ENCODE assay signal across 8 mouse cellular contexts in genomic region chr6:115609121-115609520, GRCm38 (mm10). TPM values are rescaled to one million over a fixed set of nuclear protein-coding genes. Genes with fewer than 3 reads are reported as not detected.
DNase-seq lines count a peak whose midpoint lies in the region; ATAC-seq and TF ChIP-seq lines count a peak whose summit lies in the region.

No protein-coding gene starts in this region.

- H3K9ac ChIP-seq in kidney, embryonic 14.5 days (ENCODE audit: low read depth, low read length): no peak overlapping the region
- H3K9ac ChIP-seq in hindbrain, embryonic 13.5 days: no peak overlapping the region

- DNase-seq in kidney, adult 2 months: no peak
- DNase-seq in brain, embryonic 14.5 days (ENCODE audit: low read depth): peak; percentile 55
- DNase-seq in left cerebral cortex, adult 8-10 months (ENCODE audit: low spot score in 2 of 2): no peak
- no peak for DNase-seq in ovary, postnatal 14 days (ENCODE audit: low spot score)

- no peak overlapping the region for H3K4me3 ChIP-seq in kidney, adult 2 months (ENCODE audit: insufficient read depth, low read depth, low read length)
- no peak overlapping the region for H3K4me3 ChIP-seq in kidney, embryonic 14.5 days (ENCODE audit: low read length)
- no peak overlapping the region for H3K4me3 ChIP-seq in E14TG2a.4 (replicated peaks; ENCODE audit: low read length)
- H3K4me3 ChIP-seq in hindbrain, embryonic 13.5 days: no peak overlapping the region

- H3K9me3 ChIP-seq in kidney, embryonic 14.5 days (ENCODE audit: control insufficient read depth, low read length): no peaks in the 10 kb centered on the region
- H3K9me3 ChIP-seq in E14TG2a.4 (ENCODE audit: low read length): peaks cover 2% of the 10 kb centered on the region; the same call in 1 of the 2 replicates
- no peaks in the 10 kb centered on the region for H3K9me3 ChIP-seq in hindbrain, embryonic 13.5 days

- TF ChIP-seq POLR2A in kidney, adult 2 months (IDR thresholded peaks at IDR 0.05; ENCODE audit: low read depth, low read length): no peak
- TF ChIP-seq POLR2A in brain, embryonic 14.5 days (IDR thresholded peaks at IDR 0.05; ENCODE audit: borderline replicate concordance, extremely low read depth, insufficient read depth, insufficient read length, poor library complexity, severe bottlenecking): no peak

- H3K4me2 ChIP-seq in kidney, embryonic 14.5 days (replicated peaks; ENCODE audit: low read depth, low read length): no peak overlapping the region
- no peak overlapping the region for H3K4me2 ChIP-seq in hindbrain, embryonic 13.5 days

- no peak overlapping the region for H3K27ac ChIP-seq in kidney, adult 2 months (ENCODE audit: insufficient read depth, low read depth, low read length)
- H3K27ac ChIP-seq in kidney, embryonic 14.5 days (ENCODE audit: low read depth, low read length): no peak overlapping the region
- H3K27ac ChIP-seq in hindbrain, embryonic 13.5 days: no peak overlapping the region

- no peaks in the 10 kb centered on the region for H3K4me1 ChIP-seq in kidney, adult 2 months (ENCODE audit: control insufficient read depth, insufficient read depth, low read length)
- no peaks in the 10 kb centered on the region for H3K4me1 ChIP-seq in kidney, embryonic 14.5 days (ENCODE audit: control insufficient read depth, insufficient read depth, low read length)
- H3K4me1 ChIP-seq in E14TG2a.4 (replicated peaks; ENCODE audit: low read depth, low read length): 0 out of 2 replicates have a peak, but pooled peaks cover 5% of the 10 kb centered on the region
- H3K4me1 ChIP-seq in hindbrain, embryonic 13.5 days (replicated peaks): peaks cover 12% of the 10 kb centered on the region

- no peaks in the 10 kb centered on the region for H3K27me3 ChIP-seq in kidney, adult 2 months (replicated peaks; ENCODE audit: control insufficient read depth, insufficient read depth, low read length)
- no peaks in the 10 kb centered on the region for H3K27me3 ChIP-seq in kidney, embryonic 14.5 days (ENCODE audit: control insufficient read depth, insufficient read depth, low read length)
- H3K27me3 ChIP-seq in E14TG2a.4 (ENCODE audit: insufficient read depth, low read length): no peaks in the 10 kb centered on the region
- no peaks in the 10 kb centered on the region for H3K27me3 ChIP-seq in hindbrain, embryonic 13.5 days

- no peaks in the 10 kb centered on the region; the same call in 1 of the 2 replicates for H3K36me3 ChIP-seq in kidney, adult 2 months (ENCODE audit: control insufficient read depth, insufficient read depth, low read length)
- peaks cover 44% of the 10 kb centered on the region for H3K36me3 ChIP-seq in kidney, embryonic 14.5 days (ENCODE audit: control insufficient read depth, insufficient read depth, low read length)
- peaks cover 77% of the 10 kb centered on the region for H3K36me3 ChIP-seq in E14TG2a.4 (ENCODE audit: insufficient read depth, low read length)
- H3K36me3 ChIP-seq in hindbrain, embryonic 13.5 days: peaks cover 56% of the 10 kb centered on the region

- WGBS in kidney, adult 2 months: 80% methylated on average over 3 of the region's 3 CpGs
- 79% methylated on average over 3 of the region's 3 CpGs for WGBS in kidney, embryonic 14.5 days
- 65% methylated on average over 3 of the region's 3 CpGs for WGBS in hindbrain, embryonic 13.5 days

- TF ChIP-seq CTCF in kidney, adult 2 months (conservative IDR thresholded peaks at IDR 0.05; ENCODE audit: insufficient read depth, insufficient read length, low read depth, low read length): peak; percentile 51
- peak; percentile 49 for TF ChIP-seq CTCF in E14TG2a.4 (conservative IDR thresholded peaks at IDR 0.05; ENCODE audit: low read length)
- TF ChIP-seq CTCF in brain, embryonic 14.5 days (IDR thresholded peaks at IDR 0.05; ENCODE audit: borderline replicate concordance, extremely low read depth, insufficient read depth, insufficient read length): peak; percentile 54; the same call in 1 of the 2 replicates

- no peak for ATAC-seq in kidney, embryonic 14.5 days (ENCODE audit: low FRiP score, low TSS enrichment)
- ATAC-seq in megakaryocyte-erythroid progenitor cell, adult 5-6 weeks (replicated peaks; ENCODE audit: low FRiP score, low TSS enrichment, poor library complexity, severe bottlenecking): peak; percentile 76
- ATAC-seq in hindbrain, embryonic 13.5 days (ENCODE audit: low FRiP score): no peak

RNA-seq across cellular contexts. Expression of gene Mkrn2, which starts 7.4 kb away (rescaled TPM):
- polyA plus RNA-seq in kidney, adult 2 months (2012; rRNA removed): 47.2 and 68.0 TPM in 2 replicates
- polyA plus RNA-seq in kidney, embryonic 14.5 days (2014; fragmentation: Nextera tagmentation; extraction: Ambion mirVana): 18.7 and 33.4 TPM in 2 replicates
- 32.6 and 44.7 TPM in 2 replicates for polyA plus RNA-seq in brain, embryonic 14.5 days (2012; rRNA removed)
- total RNA-seq in megakaryocyte-erythroid progenitor cell, adult 5-6 weeks (2014; fragmentation: Nextera tagmentation): 5.5 and 17.0 TPM in 2 replicates
- total RNA-seq in megakaryocyte-erythroid progenitor cell, adult 5-6 weeks (2017): 14.7 and 26.0 TPM in 2 replicates
- 10 to 100 TPM; 31.4 to 40.9 (median 38.4) TPM for total RNA-seq in left cerebral cortex, adult 8-10 months (2022)
- polyA plus RNA-seq in hindbrain, embryonic 13.5 days (2015; fragmentation: Nextera tagmentation; extraction: Ambion mirVana): 30.2 and 36.7 TPM in 2 replicates

RNA-seq across cellular contexts. Expression of gene Mkrn2os, which starts 16.7 kb away (rescaled TPM):
- 15.4 and 16.8 TPM in 2 replicates for polyA plus RNA-seq in kidney, adult 2 months (2012; rRNA removed)
- polyA plus RNA-seq in kidney, embryonic 14.5 days (2014; fragmentation: Nextera tagmentation; extraction: Ambion mirVana): 5.2 and 5.8 TPM in 2 replicates
- 0.10 TPM in 1 of 2 replicates, not detected in the other for polyA plus RNA-seq in brain, embryonic 14.5 days (2012; rRNA removed)
- total RNA-seq in megakaryocyte-erythroid progenitor cell, adult 5-6 weeks (2014; fragmentation: Nextera tagmentation): not detected in 2 replicates
- not detected in 2 replicates for total RNA-seq in megakaryocyte-erythroid progenitor cell, adult 5-6 weeks (2017)
- not detected for total RNA-seq in left cerebral cortex, adult 8-10 months (2022)
- 0.26 and 0.63 TPM in 2 replicates for polyA plus RNA-seq in hindbrain, embryonic 13.5 days (2015; fragmentation: Nextera tagmentation; extraction: Ambion mirVana)
